Mouse (Mus musculus): ENCODE measurements around the gene Snx10. TPM values are rescaled to one million over a fixed set of nuclear protein-coding genes. Genes with fewer than 3 reads are reported as not detected.

Snx10 gene
- total RNA-seq, 2 experiments from 2014 or later, result 125 to 133 TPM

- no peak for ATAC-seq (ENCODE audit: poor library complexity, severe bottlenecking)
Observed at GRCm38 (mm10) chr6:51581418-51581817, 57.7 kb downstream of the Snx10 start.

GRCm38 (mm10) chr6:51582051-51582450, 58.4 kb downstream of the Snx10 start:
- ATAC-seq (ENCODE audit: poor library complexity, severe bottlenecking), result no peak

DNA sequence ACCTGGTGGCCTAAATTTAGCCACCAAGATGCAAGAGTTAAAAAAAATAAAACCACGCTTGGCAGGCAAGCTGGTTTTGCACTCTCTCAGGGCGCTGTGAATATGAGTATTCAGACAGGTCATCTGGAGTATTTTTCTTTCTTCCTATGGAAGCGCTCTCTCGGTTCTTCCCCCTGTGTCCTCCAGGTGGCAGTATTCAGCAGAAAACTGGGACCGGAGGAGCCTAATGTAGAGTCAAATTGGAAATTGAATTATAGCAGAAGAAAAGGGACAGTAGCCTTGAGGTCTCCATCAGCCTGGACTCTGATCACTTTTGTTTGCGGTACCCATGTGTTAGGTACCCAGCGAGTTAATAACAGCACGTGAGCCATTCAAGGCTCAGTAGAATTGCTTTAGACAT, 62.3 kb downstream of the Snx10 start:
- ATAC-seq (ENCODE audit: poor library complexity, severe bottlenecking), result peak; percentile 66

DNA sequence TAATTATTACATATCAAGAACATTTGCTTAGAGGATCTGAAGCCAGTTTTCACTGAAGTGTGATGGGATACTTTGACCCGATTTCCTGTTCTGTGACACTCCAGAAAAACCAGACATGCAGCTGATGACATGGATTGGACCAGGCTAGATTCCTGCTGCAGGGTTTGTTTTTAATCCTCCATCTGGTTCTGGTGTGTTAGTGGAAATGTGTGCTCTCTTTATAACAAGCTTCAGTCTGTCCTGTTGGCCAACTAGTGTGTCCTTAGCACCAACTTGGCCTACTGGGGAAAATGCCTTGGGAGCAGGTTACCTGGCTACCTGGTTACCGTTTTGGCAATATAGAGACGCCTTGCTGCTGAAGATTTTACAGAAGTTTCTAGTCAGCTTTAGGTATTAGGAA, 63.6 kb downstream of the Snx10 start:
- ATAC-seq (ENCODE audit: poor library complexity, severe bottlenecking), result no peak

- ATAC-seq (ENCODE audit: poor library complexity, severe bottlenecking), result no peak
Observed at GRCm38 (mm10) chr6:51591264-51591663, 67.6 kb downstream of the Snx10 start.

DNA sequence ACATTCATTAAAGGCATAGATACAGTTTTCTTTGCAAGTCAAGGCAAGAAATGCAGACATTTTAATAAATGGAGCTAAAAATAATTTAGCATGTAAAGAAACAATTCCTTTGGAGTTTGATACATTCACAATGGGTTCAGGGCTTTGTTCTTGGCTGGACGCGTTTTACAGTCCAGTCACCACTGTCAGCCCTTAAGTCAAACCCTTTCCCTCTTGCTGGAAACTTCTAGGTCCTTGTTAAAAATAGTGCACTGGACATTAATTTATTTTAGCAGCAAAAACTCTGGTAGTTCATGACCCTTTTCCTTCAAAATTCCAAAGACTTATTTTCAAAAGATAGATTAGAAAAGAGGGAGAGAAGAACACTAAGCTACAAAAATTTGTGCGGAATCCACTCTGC, 68.1 kb downstream of the Snx10 start:
- no peak for ATAC-seq (ENCODE audit: poor library complexity, severe bottlenecking)

- peak; percentile 96 for ATAC-seq (ENCODE audit: poor library complexity, severe bottlenecking)
Observed at GRCm38 (mm10) chr6:51592356-51593115, 68.8 kb downstream of the Snx10 start.

GRCm38 (mm10) chr6:51593446-51594035, 69.8 kb downstream of the Snx10 start:
- no peak for ATAC-seq (ENCODE audit: poor library complexity, severe bottlenecking)

- no peak for ATAC-seq (ENCODE audit: poor library complexity, severe bottlenecking)
Observed at GRCm38 (mm10) chr6:51594516-51594915, 70.8 kb downstream of the Snx10 start.

- ATAC-seq (ENCODE audit: poor library complexity, severe bottlenecking), result no peak
Observed at GRCm38 (mm10) chr6:51598058-51598457, 74.4 kb downstream of the Snx10 start.

GRCm38 (mm10) chr6:51600412-51600811, 76.7 kb downstream of the Snx10 start:
- no peak for ATAC-seq (ENCODE audit: poor library complexity, severe bottlenecking)

DNA sequence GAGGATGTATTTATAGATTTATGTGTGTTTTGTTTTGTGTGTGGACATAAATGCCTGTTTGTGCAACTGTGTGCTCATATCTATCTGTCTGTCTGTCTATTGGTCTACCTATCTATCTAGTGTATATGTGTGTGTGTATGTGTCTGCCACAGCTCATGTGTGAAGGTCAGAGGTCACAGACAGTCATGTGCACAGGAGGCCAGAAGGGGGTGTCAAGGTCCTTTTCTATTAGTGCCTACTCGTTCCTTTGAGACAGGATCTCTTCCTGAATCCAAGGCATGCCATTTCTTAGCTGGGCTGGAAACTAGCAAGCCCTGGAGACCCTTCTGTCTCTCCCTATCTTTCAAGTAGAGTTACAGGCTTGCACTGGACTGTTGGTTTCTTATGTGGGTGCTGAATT, 78.6 kb downstream of the Snx10 start:
- no peak for ATAC-seq (ENCODE audit: poor library complexity, severe bottlenecking)

- peak; percentile 84 for ATAC-seq (ENCODE audit: poor library complexity, severe bottlenecking)
Observed at GRCm38 (mm10) chr6:51603691-51604090, 80.0 kb downstream of the Snx10 start.

GRCm38 (mm10) chr6:51606245-51606644, 82.5 kb downstream of the Snx10 start:
- ATAC-seq (ENCODE audit: poor library complexity, severe bottlenecking), result peak; percentile 45

- ATAC-seq (ENCODE audit: poor library complexity, severe bottlenecking), result no peak
Observed at GRCm38 (mm10) chr6:51606803-51607202, 83.1 kb downstream of the Snx10 start.

- peak; percentile 50 for ATAC-seq (ENCODE audit: poor library complexity, severe bottlenecking)
Observed at GRCm38 (mm10) chr6:51611621-51612020, 87.9 kb downstream of the Snx10 start.

GRCm38 (mm10) chr6:51612371-51613051, 88.8 kb downstream of the Snx10 start:
- ATAC-seq (ENCODE audit: poor library complexity, severe bottlenecking), result peak; percentile 84

DNA sequence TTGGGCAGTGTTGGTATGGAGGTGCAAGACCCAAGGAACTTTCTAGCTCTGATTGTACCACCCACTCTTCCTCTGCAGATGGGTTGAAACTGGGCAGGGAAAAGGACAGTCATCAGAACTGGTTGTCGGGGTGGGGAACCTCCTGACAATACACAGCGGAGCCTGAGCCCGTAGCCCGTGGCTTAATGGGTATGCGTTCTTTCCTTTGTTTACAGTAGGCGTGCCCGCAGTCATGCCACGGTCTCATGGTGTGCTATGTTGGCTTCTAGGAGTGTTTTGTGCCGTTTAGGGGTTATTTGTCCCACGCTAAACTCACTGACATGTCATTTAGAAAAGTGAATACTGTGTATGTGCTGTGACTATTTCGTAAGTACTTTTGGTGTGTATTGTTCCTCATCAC, 90.0 kb downstream of the Snx10 start:
- ATAC-seq (ENCODE audit: poor library complexity, severe bottlenecking), result no peak

DNA sequence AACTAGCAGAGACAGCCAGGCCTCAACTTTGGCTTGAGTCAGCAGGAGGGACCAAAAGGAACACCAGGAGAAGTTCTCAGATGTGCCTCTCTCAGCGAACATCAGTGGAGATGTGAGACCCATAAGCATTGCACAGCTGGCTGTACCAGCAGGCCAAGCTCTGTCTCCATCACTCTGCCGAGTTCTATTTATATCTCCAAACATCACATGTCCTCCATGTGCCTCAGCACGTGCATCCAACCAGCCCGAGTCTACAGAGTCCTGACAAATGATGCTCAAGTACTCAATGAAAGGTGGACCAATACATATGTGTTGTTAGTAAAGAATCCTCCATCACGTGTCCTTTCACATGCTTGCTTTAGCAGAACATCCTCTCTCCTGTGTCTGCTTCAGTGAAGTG, 103.1 kb downstream of the Snx10 start:
- no peak for ATAC-seq (ENCODE audit: poor library complexity, severe bottlenecking)

DNA sequence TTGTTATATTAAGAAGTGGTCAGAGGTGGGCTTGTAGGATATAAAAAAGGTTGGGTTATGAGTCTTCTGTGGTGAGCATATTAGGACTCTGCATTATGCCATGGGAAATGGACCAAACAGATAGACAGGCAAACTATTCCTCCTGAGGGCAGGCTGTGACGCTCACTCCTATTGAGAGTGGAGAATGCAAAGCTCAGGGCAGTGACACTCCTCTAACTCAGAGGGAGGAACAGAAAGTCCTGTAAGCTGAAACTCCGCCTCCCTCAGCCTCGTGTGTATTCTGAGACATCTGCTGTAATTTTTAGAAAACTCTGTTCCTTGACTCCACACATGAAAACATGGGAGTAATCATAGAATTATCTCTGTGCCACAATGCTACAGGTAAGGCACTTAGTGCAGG, 106.0 kb downstream of the Snx10 start:
- ATAC-seq (ENCODE audit: poor library complexity, severe bottlenecking), result peak; percentile 71

GRCm38 (mm10) chr6:51630184-51630583, 106.5 kb downstream of the Snx10 start:
- no peak for ATAC-seq (ENCODE audit: poor library complexity, severe bottlenecking)

Measured in megakaryocyte, adult 5-6 weeks (primary cell).